Mouse (Mus musculus): ENCODE data around the gene Olfr576. TPM values are rescaled to one million over a fixed set of nuclear protein-coding genes. Genes with fewer than 3 reads are reported as not detected.
A peak's percentile ranks its signal among the peaks of the same experiment; 100 is the strongest.

Olfr576 gene
- polyA plus RNA-seq, 1 experiment from 2014 or later, result not detected

GRCm38 (mm10) chr7:102927105-102927504 is 35.4 kb upstream of the Olfr576 start:
- H3K36me3 ChIP-seq (ENCODE audit: insufficient read depth, low read length), result no peaks in the 10 kb centered on the region
- no peak for DNase-seq (ENCODE audit: low spot score)
- no peak for TF ChIP-seq CTCF (IDR thresholded peaks at IDR 0.05; ENCODE audit: low read depth)
- no peaks in the 10 kb centered on the region for H3K4me1 ChIP-seq (replicated peaks; ENCODE audit: insufficient read depth, low read length)
- H3K9me3 ChIP-seq (replicated peaks; ENCODE audit: low read length), result no peaks in the 10 kb centered on the region
- no peak overlapping the region for H3K27ac ChIP-seq
- H3K4me3 ChIP-seq (replicated peaks; ENCODE audit: low read depth, low read length), result no peak overlapping the region
- no peak overlapping the region for H3K9ac ChIP-seq (ENCODE audit: low read depth, low read length)
- no peak overlapping the region for H3K4me2 ChIP-seq (ENCODE audit: low read length)
- H3K27me3 ChIP-seq (ENCODE audit: insufficient read depth, low read length), result no peaks in the 10 kb centered on the region
- 62% methylated on average over 3 of the region's 3 CpGs for WGBS
- ATAC-seq (replicated peaks; ENCODE audit: low FRiP score, low read depth), result no peak

GRCm38 (mm10) chr7:102942475-102942874 is 20.0 kb upstream of the Olfr576 start, which contains the start of gene Olfr573-ps1:
Olfr573-ps1 (minus strand) TSS chr7:102942575.
- WGBS, result 84% methylated on average over 2 of the region's 2 CpGs
- no peak for ATAC-seq (replicated peaks; ENCODE audit: low FRiP score, low read depth)
- DNase-seq (ENCODE audit: low spot score), result no peak
- Histone ChIP-seq H3K27me3 (ENCODE audit: insufficient read depth, low read length) (no peaks in the 10 kb centered on the region), H3K4me1 (replicated peaks; ENCODE audit: insufficient read depth, low read length) (no peaks in the 10 kb centered on the region), H3K9ac (ENCODE audit: low read depth, low read length) (no peak within 1 kb of the TSS), H3K4me2 (ENCODE audit: low read length) (no peak within 1 kb of the TSS), H3K9me3 (replicated peaks; ENCODE audit: low read length) (no peaks in the 10 kb centered on the region), H3K27ac (no peak within 1 kb of the TSS), H3K36me3 (ENCODE audit: insufficient read depth, low read length) (no peaks in the 10 kb centered on the region), H3K4me3 (replicated peaks; ENCODE audit: low read depth, low read length) (no peak within 1 kb of the TSS)
- TF ChIP-seq CTCF (IDR thresholded peaks at IDR 0.05; ENCODE audit: low read depth), result no peak

- no peaks in the 10 kb centered on the region for H3K9me3 ChIP-seq (replicated peaks; ENCODE audit: low read length)
- no peak for TF ChIP-seq CTCF (IDR thresholded peaks at IDR 0.05; ENCODE audit: low read depth)
- no peak overlapping the region for H3K4me2 ChIP-seq (ENCODE audit: low read length)
- H3K27ac ChIP-seq, result no peak overlapping the region
- H3K9ac ChIP-seq (ENCODE audit: low read depth, low read length), result no peak overlapping the region
- no peaks in the 10 kb centered on the region for H3K4me1 ChIP-seq (replicated peaks; ENCODE audit: insufficient read depth, low read length)
- no peak overlapping the region for H3K4me3 ChIP-seq (replicated peaks; ENCODE audit: low read depth, low read length)
- WGBS, result 91% methylated on average over 1 of the region's 1 CpGs
- ATAC-seq (replicated peaks; ENCODE audit: low FRiP score, low read depth) (no peak), DNase-seq (ENCODE audit: low spot score) (no peak)
- H3K27me3 ChIP-seq (ENCODE audit: insufficient read depth, low read length), result no peaks in the 10 kb centered on the region
- no peaks in the 10 kb centered on the region for H3K36me3 ChIP-seq (ENCODE audit: insufficient read depth, low read length)
These were observed 19.0 kb upstream of the Olfr576 start for GRCm38 (mm10) chr7:102943417-102943816.

- ATAC-seq (replicated peaks; ENCODE audit: low FRiP score, low read depth), result no peak
These were observed 14.3 kb upstream of the Olfr576 start, which contains the start of gene Olfr574 for GRCm38 (mm10) chr7:102948167-102948566. Olfr574 (plus strand) TSS chr7:102948467.

GRCm38 (mm10) chr7:102950732-102951131 is 11.7 kb upstream of the Olfr576 start:
- ATAC-seq (replicated peaks; ENCODE audit: low FRiP score, low read depth) (peak; percentile 72), DNase-seq (ENCODE audit: low spot score) (peak; percentile 27)
- Histone ChIP-seq H3K27me3 (ENCODE audit: insufficient read depth, low read length) (no peaks in the 10 kb centered on the region), H3K4me2 (ENCODE audit: low read length) (no peak overlapping the region), H3K36me3 (ENCODE audit: insufficient read depth, low read length) (no peaks in the 10 kb centered on the region), H3K9me3 (replicated peaks; ENCODE audit: low read length) (no peaks in the 10 kb centered on the region), H3K4me1 (replicated peaks; ENCODE audit: insufficient read depth, low read length) (no peaks in the 10 kb centered on the region), H3K9ac (ENCODE audit: low read depth, low read length) (no peak overlapping the region), H3K27ac (no peak overlapping the region), H3K4me3 (replicated peaks; ENCODE audit: low read depth, low read length) (no peak overlapping the region)
- no peak for TF ChIP-seq CTCF (IDR thresholded peaks at IDR 0.05; ENCODE audit: low read depth)
- 43% methylated on average over 1 of the region's 1 CpGs for WGBS

More at GRCm38 (mm10) chr7:102948167-102948566, 14.3 kb upstream of the Olfr576 start, which contains the start of gene Olfr574:
- Histone ChIP-seq H3K4me2 (ENCODE audit: low read length) (no peak within 1 kb of the TSS), H3K4me3 (replicated peaks; ENCODE audit: low read depth, low read length) (no peak within 1 kb of the TSS), H3K27ac (no peak within 1 kb of the TSS), H3K9ac (ENCODE audit: low read depth, low read length) (no peak within 1 kb of the TSS), H3K9me3 (replicated peaks; ENCODE audit: low read length) (no peaks in the 10 kb centered on the region), H3K27me3 (ENCODE audit: insufficient read depth, low read length) (no peaks in the 10 kb centered on the region), H3K36me3 (ENCODE audit: insufficient read depth, low read length) (no peaks in the 10 kb centered on the region), H3K4me1 (replicated peaks; ENCODE audit: insufficient read depth, low read length) (no peaks in the 10 kb centered on the region)
- DNase-seq (ENCODE audit: low spot score), result no peak
- no peak for TF ChIP-seq CTCF (IDR thresholded peaks at IDR 0.05; ENCODE audit: low read depth)
- WGBS, result 88% methylated on average over 1 of the region's 1 CpGs

GRCm38 (mm10) chr7:102958137-102958536 is 4.3 kb upstream of the Olfr576 start:
- no peak for TF ChIP-seq CTCF (IDR thresholded peaks at IDR 0.05; ENCODE audit: low read depth)
- H3K36me3 ChIP-seq (ENCODE audit: insufficient read depth, low read length), result no peaks in the 10 kb centered on the region
- no peak overlapping the region for H3K9ac ChIP-seq (ENCODE audit: low read depth, low read length)
- ATAC-seq (replicated peaks; ENCODE audit: low FRiP score, low read depth), result no peak
- H3K4me1 ChIP-seq (replicated peaks; ENCODE audit: insufficient read depth, low read length), result no peaks in the 10 kb centered on the region
- H3K4me3 ChIP-seq (replicated peaks; ENCODE audit: low read depth, low read length), result no peak overlapping the region
- H3K27ac ChIP-seq, result no peak overlapping the region
- DNase-seq (ENCODE audit: low spot score), result no peak
- no peaks in the 10 kb centered on the region for H3K27me3 ChIP-seq (ENCODE audit: insufficient read depth, low read length)
- WGBS, result 67% methylated on average over 3 of the region's 3 CpGs
- no peaks in the 10 kb centered on the region for H3K9me3 ChIP-seq (replicated peaks; ENCODE audit: low read length)
- H3K4me2 ChIP-seq (ENCODE audit: low read length), result no peak overlapping the region

- Histone ChIP-seq H3K36me3 (ENCODE audit: insufficient read depth, low read length) (no peaks in the 10 kb centered on the region), H3K4me2 (ENCODE audit: low read length) (no peak within 1 kb of the TSS), H3K4me1 (replicated peaks; ENCODE audit: insufficient read depth, low read length) (no peaks in the 10 kb centered on the region), H3K27ac (no peak within 1 kb of the TSS), H3K4me3 (replicated peaks; ENCODE audit: low read depth, low read length) (no peak within 1 kb of the TSS), H3K27me3 (ENCODE audit: insufficient read depth, low read length) (no peaks in the 10 kb centered on the region), H3K9me3 (replicated peaks; ENCODE audit: low read length) (no peaks in the 10 kb centered on the region), H3K9ac (ENCODE audit: low read depth, low read length) (no peak within 1 kb of the TSS)
- 67% methylated on average over 1 of the region's 1 CpGs for WGBS
- ATAC-seq (replicated peaks; ENCODE audit: low FRiP score, low read depth) (no peak), DNase-seq (ENCODE audit: low spot score) (no peak)
- TF ChIP-seq CTCF (IDR thresholded peaks at IDR 0.05; ENCODE audit: low read depth), result no peak
These were observed 3.9 kb upstream of the Olfr576 start, which contains the start of gene Olfr575 for GRCm38 (mm10) chr7:102958593-102958992. Olfr575 (minus strand) TSS chr7:102958775.
